Mouse (Mus musculus) brain, embryonic 14.5 days (tissue): ENCODE measurements at regions not wholly inside any gene's neighbourhood (a gene's known extent, or its start where the extent isn't known, plus 50 kb on each side); places are given as distances from the start of the nearest gene placed in this dataset.

Experiments used
- CTCF ChIP-seq: fragments of 200-500 bp; IDR thresholded peaks from 2 replicates; pipeline ENCODE4 v1.5.1; 2012; ENCODE audit warnings: inconsistent platforms, mild to moderate bottlenecking, moderate library complexity, borderline replicate concordance; ENCODE audit not compliant: insufficient read depth, insufficient read length; ENCODE audit errors: extremely low read depth
- POLR2A ChIP-seq: fragments of 200-500 bp; IDR thresholded peaks from 2 replicates; pipeline ENCODE4 v1.6.1; 2012; ENCODE audit warnings: mild to moderate bottlenecking, inconsistent platforms, borderline replicate concordance; ENCODE audit not compliant: poor library complexity, insufficient read depth, insufficient read length, severe bottlenecking; ENCODE audit errors: extremely low read depth

- TF ChIP-seq CTCF (no peak), POLR2A (no peak)
Measured at GRCm38 (mm10) chr1:112028533-112028932, 163.8 kb upstream of the Dsel start.
